Mouse (Mus musculus) Patski (cell line): ENCODE measurements around the gene Gnao1. TPM values are rescaled to one million over a fixed set of nuclear protein-coding genes. Genes with fewer than 3 reads are reported as not detected.

Source experiments
- ATAC-seq: fragments of 100-300 bp; one replicate; pipeline ENCODE4 v1.8.0; 2021
- CTCF ChIA-PET: fragments of 350-600 bp; sonication (Branson Sonifier 250); formaldehyde crosslinking; loops from one replicate; lab custom pipeline; 2022; ENCODE audit warnings: inconsistent platforms; lab: Charles Lee
- POLR2A ChIA-PET: fragments of 350-600 bp; sonication (Branson Sonifier 250); formaldehyde crosslinking; loops from one replicate; lab custom pipeline; 2022; ENCODE audit warnings: antibody characterized with exemption, inconsistent platforms; lab: Charles Lee
- DNase-seq: peaks from one replicate; pipeline ENCODE4 v3.0.0-alpha.2; 2011; ENCODE audit warnings: low read depth, low spot score
- H3K27me3 ChIP-seq: fragments of 371-371 bp; one replicate; pipeline ENCODE4 v1.5.1; 2021
- CTCF ChIP-seq: fragments of 100-300 bp; IDR thresholded peaks from one replicate; pipeline ENCODE4 v1.5.1; 2021
- in situ Hi-C: fragments of 300-500 bp; cut with MboI; formaldehyde crosslinking; loops from 3 replicates; pipeline ENCODE4 v1.11.1; 2018; ENCODE audit warnings: low pct_unique_long_range_greater_than_20kb, mixed read lengths
- polyA plus RNA-seq: library from polyadenylated mRNA; unstranded; gene quantifications from one replicate; pipeline ENCODE4 v1.2.3, GENCODE M21; 2021

Gene Gnao1
- polyA plus RNA-seq, 1 experiment from 2014 or later = 2.3 TPM

- ATAC-seq = no peak
- POLR2A ChIA-PET = no interaction called here
- no peak for TF ChIP-seq CTCF
- in situ Hi-C loops = no loop called here
- CTCF ChIA-PET = no interaction called here
- H3K27me3 ChIP-seq = no peaks in the 10 kb centered on the region
- DNase-seq = no peak
These were observed 110.3 kb downstream of the Gnao1 start for GRCm38 (mm10) chr8:93919916-93920589.

- in situ Hi-C loops = no loop called here
- TF ChIP-seq CTCF = no peak
- CTCF ChIA-PET = no interaction called here
- DNase-seq (no peak), ATAC-seq (no peak)
- H3K27me3 ChIP-seq = no peaks in the 10 kb centered on the region
- POLR2A ChIA-PET = no interaction called here
These were observed 110.8 kb downstream of the Gnao1 start for GRCm38 (mm10) chr8:93920590-93920948.

GRCm38 (mm10) chr8:93923897-93924334 lies 114.2 kb downstream of the Gnao1 start:
- in situ Hi-C loops = no loop called here
- ATAC-seq (no peak), DNase-seq (no peak)
- CTCF ChIA-PET = no interaction called here
- no peak for TF ChIP-seq CTCF
- POLR2A ChIA-PET = no interaction called here
- no peaks in the 10 kb centered on the region for H3K27me3 ChIP-seq

- ATAC-seq (no peak), DNase-seq (no peak)
- TF ChIP-seq CTCF = no peak
- no peaks in the 10 kb centered on the region for H3K27me3 ChIP-seq
- POLR2A ChIA-PET = no interaction called here
- CTCF ChIA-PET = no interaction called here
- in situ Hi-C loops = no loop called here
These were observed 115.7 kb downstream of the Gnao1 start for GRCm38 (mm10) chr8:93925513-93925912.

GRCm38 (mm10) chr8:93929233-93929632 lies 119.5 kb downstream of the Gnao1 start:
- POLR2A ChIA-PET = no interaction called here
- TF ChIP-seq CTCF = no peak
- DNase-seq (no peak), ATAC-seq (no peak)
- H3K27me3 ChIP-seq = peaks cover 2% of the 10 kb centered on the region
- in situ Hi-C loops = no loop called here
- CTCF ChIA-PET = no interaction called here

GRCm38 (mm10) chr8:93931336-93931735 lies 121.6 kb downstream of the Gnao1 start:
- no peak for TF ChIP-seq CTCF
- CTCF ChIA-PET = interaction anchor here (1.8 to 2.0 kb wide), 2 partner anchors 10 to 13 kb away, joined by 4 to 6 read pairs; no protein-coding TSS in a partner anchor
- no peak for DNase-seq
- POLR2A ChIA-PET = no interaction called here
- in situ Hi-C loops = loop anchor here (10.0 kb wide), 1 partner anchor 267 kb away; no protein-coding TSS in a partner anchor
- H3K27me3 ChIP-seq = peaks cover 4% of the 10 kb centered on the region
- no peak for ATAC-seq

GRCm38 (mm10) chr8:93932873-93933272 lies 123.1 kb downstream of the Gnao1 start:
- CTCF ChIA-PET = interaction anchor here (1.0 to 1.9 kb wide), 4 partner anchors 13 to 341 kb away, joined by 3 to 6 read pairs (median 5); no protein-coding TSS in a partner anchor
- peak; percentile 97 for TF ChIP-seq CTCF
- DNase-seq (peak; percentile 2), ATAC-seq (peak; percentile 78)
- POLR2A ChIA-PET = no interaction called here
- in situ Hi-C loops = loop anchor here (10.0 kb wide), 1 partner anchor 268 kb away; no protein-coding TSS in a partner anchor
- H3K27me3 ChIP-seq = peaks cover 4% of the 10 kb centered on the region

GRCm38 (mm10) chr8:93933288-93933687 lies 123.5 kb downstream of the Gnao1 start:
- TF ChIP-seq CTCF = no peak
- CTCF ChIA-PET = interaction anchor here (1.6 to 1.9 kb wide), 2 partner anchors 12 to 342 kb away, joined by 5 read pairs; no protein-coding TSS in a partner anchor
- ATAC-seq (no peak), DNase-seq (no peak)
- in situ Hi-C loops = loop anchor here (10.0 kb wide), 1 partner anchor 268 kb away; no protein-coding TSS in a partner anchor
- POLR2A ChIA-PET = interaction anchor here (0.7 kb wide), 1 partner anchor 32 kb away, joined by 3 read pairs; no protein-coding TSS in a partner anchor
- H3K27me3 ChIP-seq = peaks cover 7% of the 10 kb centered on the region

- H3K27me3 ChIP-seq = peaks cover 9% of the 10 kb centered on the region
- CTCF ChIA-PET = no interaction called here
- TF ChIP-seq CTCF = no peak
- ATAC-seq (no peak), DNase-seq (no peak)
- POLR2A ChIA-PET = no interaction called here
- in situ Hi-C loops = loop anchor here (5.0 to 10.0 kb wide), 2 partner anchors 273 to 346 kb away; no protein-coding TSS in a partner anchor
These were observed 128.4 kb downstream of the Gnao1 start for GRCm38 (mm10) chr8:93938193-93938592.

GRCm38 (mm10) chr8:93940542-93941423 lies 131.0 kb downstream of the Gnao1 start:
- no peak for TF ChIP-seq CTCF
- ATAC-seq (no peak), DNase-seq (no peak)
- in situ Hi-C loops = no loop called here
- ChIA-PET CTCF (interaction anchor here (0.7 to 0.8 kb wide), 2 partner anchors 9 to 24 kb away, joined by 3 to 4 read pairs; no protein-coding TSS in a partner anchor), POLR2A (no interaction called here)
- peaks cover 5% of the 10 kb centered on the region for H3K27me3 ChIP-seq
